Mouse (Mus musculus) heart, postnatal 14 days (tissue): ENCODE measurements at regions not wholly inside any gene's neighbourhood (a gene's known extent, or its start where the extent isn't known, plus 50 kb on each side); places are given as distances from the start of the nearest gene placed in this dataset.

Experiments
- microRNA-seq, 2 experiments: library from miRNA; unstranded; fragments of <30 nt; microRNA quantifications; one replicate each; pipeline ENCODE4 v1.2.0; 2021 to 2022

Small RNA genes in the stretch of these regions (microRNA-seq; reads per million reads assigned to microRNA genes)
- gene Gm27392: 0 reads per million in 2 experiments
